Mouse (Mus musculus) MEL-GATA-1-ER (cell line): ENCODE results near the gene Dgat2.
A peak's percentile ranks its signal among the peaks of the same experiment; 100 is the strongest.

Experiments
- DNase-seq: peaks from one replicate; pipeline ENCODE4 v3.0.0-alpha.2; 2012; ENCODE audit warnings: low read depth; ENCODE audit errors: extremely low read depth

Gene Dgat2

DNA sequence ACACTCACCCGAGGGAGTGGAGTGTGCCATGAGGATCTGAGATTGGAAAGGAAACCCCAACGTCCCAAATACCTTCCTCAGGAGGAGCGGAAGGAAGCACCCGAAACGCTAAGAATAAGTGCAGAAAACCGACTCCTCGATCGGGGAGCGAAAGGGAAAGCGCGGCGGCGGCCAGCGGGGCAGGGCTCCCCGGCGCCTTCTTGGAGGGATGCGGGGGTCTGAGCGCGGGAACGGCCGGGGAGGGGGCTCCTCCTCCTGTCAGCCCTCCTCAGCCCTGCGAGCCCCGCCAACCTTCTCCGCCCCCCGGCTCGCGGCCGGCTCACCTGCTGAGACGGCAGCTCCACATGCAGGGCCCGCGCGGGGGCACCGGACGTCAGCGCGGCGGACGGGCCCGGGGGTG is 42.0 kb downstream of the Dgat2 start:
- DNase-seq, result no peak

- DNase-seq, result peak; percentile 36
Observed at GRCm38 (mm10) chr7:99139841-99140491, 42.6 kb downstream of the Dgat2 start.

DNA sequence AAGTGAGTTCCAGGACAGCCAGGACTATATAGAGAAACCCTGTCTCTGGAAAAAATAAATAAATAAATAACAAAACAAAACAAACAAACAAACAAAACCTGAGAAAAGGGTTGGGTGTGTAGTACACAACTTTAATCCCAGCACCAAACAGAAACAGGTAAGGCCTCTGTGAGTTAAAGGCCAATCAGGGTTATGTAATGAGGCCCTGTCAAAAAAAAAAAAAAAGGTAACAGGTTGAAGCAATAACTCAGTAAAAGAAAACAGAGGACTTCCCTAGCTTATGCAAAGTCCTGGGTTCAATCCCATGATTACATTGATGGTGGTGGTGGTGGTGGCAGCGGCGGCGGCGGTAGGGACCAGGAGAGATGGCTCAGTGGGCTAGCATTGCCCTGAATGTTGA is 45.0 kb downstream of the Dgat2 start:
- no peak for DNase-seq

DNA sequence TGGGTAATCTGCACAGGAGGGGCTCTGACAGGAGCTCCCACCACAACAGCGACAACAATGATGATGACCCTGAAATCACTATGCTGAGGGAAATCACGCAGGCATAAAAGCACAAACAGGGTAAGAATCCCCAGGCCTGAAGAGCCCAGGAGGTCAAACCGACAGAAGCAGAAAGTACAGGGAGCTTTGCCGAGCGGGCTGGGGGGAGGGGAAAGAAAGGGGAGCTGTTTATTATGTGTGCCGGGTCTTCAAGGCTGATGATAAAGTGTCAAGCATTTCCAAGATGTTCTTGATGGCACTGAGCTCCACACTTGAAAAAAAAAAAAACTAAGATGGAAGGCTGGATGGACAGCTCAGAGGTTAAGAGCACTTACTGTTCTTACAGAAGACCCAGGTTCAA is 45.7 kb downstream of the Dgat2 start:
- no peak for DNase-seq

DNA sequence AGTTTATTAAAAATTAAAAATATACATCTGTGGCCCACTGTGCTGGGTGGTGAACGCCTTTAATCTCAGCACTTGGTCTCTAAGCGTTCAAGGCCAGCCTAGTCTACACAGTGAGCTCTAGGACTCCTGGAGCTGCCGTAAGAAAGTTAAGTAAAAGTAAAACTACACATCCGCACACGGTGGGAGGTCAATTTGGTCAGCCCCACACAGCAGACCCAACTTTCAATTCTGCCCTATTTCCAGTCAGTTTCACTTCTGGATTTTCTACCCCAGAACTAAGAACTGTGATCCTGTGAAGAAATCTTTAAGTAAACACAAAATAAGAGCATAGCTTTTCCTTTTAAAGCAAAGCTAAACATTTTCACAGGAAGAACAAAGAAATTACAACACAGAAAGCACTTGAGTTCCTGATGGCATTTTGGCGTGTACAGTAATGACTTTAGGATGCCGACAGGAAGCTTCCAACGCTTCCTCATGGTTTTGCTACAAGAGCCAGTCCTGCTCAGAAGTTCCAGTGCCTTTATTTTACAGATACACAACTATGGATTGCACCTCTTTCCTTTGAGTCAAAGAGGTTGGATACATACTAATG is 48.6 kb downstream of the Dgat2 start:
- DNase-seq, result no peak

GRCm38 (mm10) chr7:99132597-99132996 is 49.9 kb downstream of the Dgat2 start:
- no peak for DNase-seq

GRCm38 (mm10) chr7:99131819-99132353 is 50.6 kb downstream of the Dgat2 start:
- DNase-seq, result no peak

DNA sequence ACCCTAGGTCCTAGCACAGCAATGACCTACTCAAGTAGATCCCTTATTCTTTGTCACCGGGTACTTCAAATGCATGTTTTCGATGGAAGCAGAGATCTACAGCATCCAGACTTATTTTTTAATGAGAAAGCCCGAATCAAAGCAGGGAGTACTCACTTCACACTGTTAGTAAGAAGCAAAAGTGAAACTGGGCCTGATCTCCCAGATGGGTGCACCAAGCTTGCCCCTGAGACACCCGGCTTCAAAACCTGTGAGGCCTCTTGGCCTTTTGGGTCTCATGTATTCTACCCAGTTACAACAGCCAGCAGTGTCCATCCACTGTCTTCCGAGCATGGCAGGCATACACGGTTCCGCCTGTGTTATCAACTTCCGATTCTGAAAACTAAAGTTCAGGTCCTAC is 53.6 kb downstream of the Dgat2 start:
- no peak for DNase-seq

DNA sequence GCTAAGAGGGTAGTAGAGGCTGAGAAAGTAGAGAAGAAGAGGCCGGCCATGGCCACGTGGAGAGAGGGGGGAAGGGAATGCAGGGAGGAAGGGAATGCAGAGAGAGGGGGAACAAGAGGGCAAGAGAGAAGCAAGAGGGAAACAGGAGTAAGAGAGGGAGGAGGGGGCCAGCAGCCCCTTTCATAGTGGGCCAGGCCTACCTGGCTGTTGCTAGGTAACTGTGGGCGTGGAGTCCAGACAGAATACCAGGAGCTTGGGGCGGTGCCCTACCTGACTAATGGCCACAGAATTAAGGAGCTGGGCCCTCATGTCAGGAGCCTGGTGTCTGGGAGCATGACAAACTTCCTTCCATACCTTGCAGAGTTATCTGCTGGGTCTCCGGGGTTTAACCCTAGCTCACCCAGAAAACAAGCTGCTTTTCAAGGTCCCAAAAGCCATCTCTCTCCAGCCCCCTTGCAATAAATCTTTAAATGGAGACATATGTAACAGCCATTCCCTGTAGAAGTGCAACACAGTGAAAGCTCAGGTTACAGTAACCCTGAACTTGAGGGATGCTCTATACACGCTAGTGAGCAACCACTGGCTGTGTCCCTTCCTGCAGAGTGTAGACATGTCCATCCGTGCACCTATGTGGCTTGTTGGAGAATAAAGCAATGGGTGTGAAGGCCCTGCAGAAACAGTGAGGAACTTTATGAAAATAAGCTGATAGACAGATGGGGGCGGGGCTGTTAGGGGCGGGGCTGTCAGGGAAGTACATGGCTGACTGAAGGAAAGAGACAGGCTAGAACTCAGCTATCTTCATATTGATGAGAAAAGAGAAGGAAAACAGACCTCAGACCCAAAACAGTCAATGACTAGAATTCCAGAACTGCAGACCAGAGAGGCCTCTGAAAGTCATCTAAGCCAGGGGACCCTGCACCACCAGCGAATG is 54.2 kb downstream of the Dgat2 start:
- DNase-seq, result no peak

DNA sequence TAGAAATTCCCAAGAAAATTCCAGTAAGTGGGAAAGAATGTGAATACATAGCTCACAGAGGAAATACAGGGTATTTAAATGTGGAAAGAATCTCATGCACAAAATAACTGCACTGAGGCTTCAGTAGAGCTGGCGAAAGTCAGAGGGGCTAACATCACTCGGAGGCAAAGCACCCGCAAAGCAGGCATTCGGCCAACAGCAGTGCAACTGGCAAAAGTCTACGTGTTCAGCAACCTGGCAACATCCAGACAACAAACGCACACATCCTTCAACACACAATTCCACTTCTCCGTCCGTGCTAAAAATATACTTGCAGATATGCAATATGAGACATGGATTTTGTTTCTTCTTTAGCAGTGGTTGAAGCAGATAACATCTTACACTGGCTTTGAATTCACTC is 56.5 kb downstream of the Dgat2 start:
- DNase-seq, result no peak

DNA sequence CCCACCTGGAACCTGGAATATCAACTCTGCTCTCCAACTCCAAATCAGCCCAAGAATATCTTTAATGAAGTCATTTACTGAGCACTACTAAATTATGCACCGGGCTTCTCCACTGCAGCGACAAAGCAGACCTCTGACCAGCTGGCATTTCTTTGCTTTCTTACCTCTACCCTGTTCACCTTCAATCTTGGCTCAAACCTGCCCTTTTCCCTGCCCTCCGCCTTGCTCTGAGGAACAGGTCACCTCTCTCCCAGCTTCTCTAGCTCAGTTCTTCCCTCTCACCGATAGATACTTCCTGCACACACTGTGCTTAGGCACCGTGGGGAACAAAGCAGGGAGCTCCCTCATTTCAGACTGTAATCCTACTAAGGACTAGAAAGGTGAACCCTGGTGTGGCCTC is 59.9 kb downstream of the Dgat2 start:
- no peak for DNase-seq

DNA sequence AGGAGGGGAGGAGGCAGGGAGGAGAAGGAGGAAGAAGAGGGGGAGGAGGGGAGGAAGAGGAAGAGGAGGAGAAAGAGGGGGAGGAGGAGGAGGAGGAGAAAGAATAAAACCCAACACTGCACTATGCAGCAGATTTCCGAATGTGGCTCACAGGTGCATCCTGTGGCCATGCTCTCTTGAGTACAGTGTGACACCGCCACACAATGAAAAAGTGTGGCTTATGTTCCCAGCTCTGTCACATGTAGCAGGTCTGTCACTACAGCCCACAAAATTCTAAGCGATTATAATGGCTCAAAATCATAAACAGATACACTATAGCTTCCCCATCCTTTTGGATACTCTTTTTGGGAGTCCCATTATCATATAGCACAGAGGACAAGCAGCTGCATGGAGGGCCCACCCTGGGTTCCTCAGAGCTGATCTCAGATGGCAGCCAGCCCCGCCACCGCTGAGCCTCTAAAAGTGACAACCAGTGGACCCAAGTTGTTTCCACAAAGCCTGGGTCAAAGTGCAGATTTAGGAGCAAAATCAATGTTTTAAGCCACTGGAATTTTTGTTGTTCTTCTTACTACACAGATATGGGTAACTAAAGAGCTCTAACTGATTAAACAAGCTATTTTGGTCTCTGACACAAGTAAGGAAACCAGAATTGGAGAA is 61.5 kb downstream of the Dgat2 start:
- no peak for DNase-seq

GRCm38 (mm10) chr7:99120082-99120481 is 62.4 kb downstream of the Dgat2 start:
- no peak for DNase-seq

GRCm38 (mm10) chr7:99116781-99117180 is 65.7 kb downstream of the Dgat2 start:
- DNase-seq, result no peak

DNA sequence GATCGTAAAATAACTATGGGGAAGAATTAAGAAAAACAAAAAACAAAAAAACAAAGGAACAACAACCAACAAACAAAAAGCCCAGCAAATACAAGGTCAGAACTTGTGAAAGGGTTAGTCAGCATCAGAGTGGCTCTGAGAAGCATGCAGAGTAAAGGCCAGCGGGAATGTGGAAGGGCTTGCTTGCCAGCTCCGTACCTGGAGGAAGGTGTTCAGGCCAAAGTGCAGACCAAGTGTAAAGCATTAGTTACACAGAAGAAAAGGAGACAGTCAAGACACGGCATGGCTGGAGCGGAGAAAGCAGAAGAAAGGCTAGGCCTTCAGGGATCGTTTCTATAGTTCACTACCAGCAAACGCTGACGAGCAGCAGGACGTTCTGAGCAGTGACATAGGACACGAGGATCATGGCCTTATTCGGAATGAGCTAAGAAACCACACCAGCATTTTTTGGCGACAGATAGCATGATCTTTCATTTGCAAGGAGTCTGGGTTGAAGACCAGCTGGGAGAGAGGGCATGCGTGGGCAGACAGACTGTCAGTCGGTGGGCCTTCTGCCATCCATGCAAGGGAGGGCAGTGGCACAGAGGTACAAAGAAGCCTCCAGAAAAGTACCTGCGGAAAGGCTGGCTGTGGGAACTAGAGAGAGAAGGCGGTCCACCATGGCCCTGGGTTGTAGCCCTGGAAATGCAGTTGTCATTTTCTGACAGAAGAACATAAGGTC is 68.4 kb downstream of the Dgat2 start:
- no peak for DNase-seq

DNA sequence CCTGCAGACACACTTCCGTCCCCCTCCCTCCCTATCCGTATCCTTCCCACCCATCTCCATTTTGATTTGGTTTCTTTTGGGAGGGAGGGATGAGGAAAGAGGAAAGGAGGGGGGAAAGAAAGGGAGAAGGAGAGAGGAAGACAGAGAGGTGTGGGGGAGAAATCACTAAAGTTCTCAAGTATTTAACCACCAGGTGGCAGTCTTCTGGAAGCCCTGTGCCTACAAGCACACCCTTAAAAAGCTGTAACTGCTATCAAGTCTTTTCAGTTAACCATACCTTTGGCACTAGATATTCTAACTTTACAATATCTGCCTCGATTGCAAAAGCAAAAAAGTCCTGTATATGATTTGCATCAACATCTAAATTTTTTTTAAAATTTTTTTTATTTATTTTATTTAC is 75.0 kb downstream of the Dgat2 start:
- DNase-seq, result peak; percentile 17

GRCm38 (mm10) chr7:99106714-99107270 is 75.7 kb downstream of the Dgat2 start:
- no peak for DNase-seq
